Mouse (Mus musculus): ENCODE measurements around the gene Lrpprc.

DNA sequence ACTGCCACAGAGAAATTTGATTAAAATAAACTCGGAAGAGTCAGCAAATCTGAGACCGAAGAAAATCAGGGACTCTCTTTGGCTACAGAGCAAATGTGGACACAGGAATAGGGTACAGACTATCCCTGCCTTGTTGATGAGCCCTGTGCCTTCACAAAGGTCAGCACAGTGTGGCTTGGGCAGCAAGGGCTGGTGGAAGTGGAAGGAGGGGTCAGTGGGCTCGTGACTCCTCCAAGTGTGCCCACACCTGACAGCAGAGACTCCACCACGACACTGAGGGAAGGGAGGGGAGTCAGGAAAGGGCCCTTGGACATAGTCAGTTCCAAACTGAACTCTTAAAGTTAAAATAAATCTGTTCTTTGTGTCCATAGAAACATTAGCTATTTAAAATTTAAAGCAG, 75.7 kb downstream of the Lrpprc start:
- no peak for TF ChIP-seq USF1 (IDR thresholded peaks at IDR 0.05; ENCODE audit: low read depth)
- no peak for TF ChIP-seq CTCF (IDR thresholded peaks at IDR 0.05; ENCODE audit: control insufficient read depth, insufficient read depth, insufficient read length)
- no peak for TF ChIP-seq MYOG (IDR thresholded peaks at IDR 0.05; ENCODE audit: control insufficient read depth, extremely low read depth, insufficient read length)

Measured in C2C12 (cell line).